Mouse (Mus musculus) c-Kit-positive CD71-positive TER-119-negative erythroid progenitor cells, embryonic 14.5 days (primary cell): ENCODE data around the gene Zfp217.

Experiments
- DNase-seq: peaks from one replicate; pipeline ENCODE4 v3.0.0-alpha.2; 2013; ENCODE audit warnings: low read depth

Gene Zfp217

GRCm38 (mm10) chr2:170094871-170095270 is 53.0 kb downstream of the Zfp217 start:
- DNase-seq = no peak

GRCm38 (mm10) chr2:170094220-170094619 is 53.7 kb downstream of the Zfp217 start:
- DNase-seq = no peak

GRCm38 (mm10) chr2:170091563-170092443 is 56.1 kb downstream of the Zfp217 start:
- DNase-seq = no peak

- no peak for DNase-seq
Observed at GRCm38 (mm10) chr2:170078442-170079017, 69.4 kb downstream of the Zfp217 start.

- DNase-seq = no peak
Observed at GRCm38 (mm10) chr2:170078041-170078440, 69.9 kb downstream of the Zfp217 start.

- DNase-seq = no peak
Observed at GRCm38 (mm10) chr2:170076941-170077490, 70.9 kb downstream of the Zfp217 start.

- DNase-seq = no peak
Observed at GRCm38 (mm10) chr2:170070641-170071241, 77.2 kb downstream of the Zfp217 start.

GRCm38 (mm10) chr2:170069976-170070375 is 77.9 kb downstream of the Zfp217 start:
- DNase-seq = no peak

GRCm38 (mm10) chr2:170062378-170062777 is 85.5 kb downstream of the Zfp217 start:
- no peak for DNase-seq

- DNase-seq = peak; percentile 36
Observed at GRCm38 (mm10) chr2:170060066-170060465, 87.8 kb downstream of the Zfp217 start.

GRCm38 (mm10) chr2:170058774-170059173 is 89.1 kb downstream of the Zfp217 start:
- DNase-seq = no peak
